Mouse (Mus musculus) Patski (cell line): ENCODE results near the gene Socs5. TPM values are rescaled to one million over a fixed set of nuclear protein-coding genes. Genes with fewer than 3 reads are reported as not detected.

Experiments used
- ATAC-seq: fragments of 100-300 bp; one replicate; pipeline ENCODE4 v1.8.0; 2021
- CTCF ChIA-PET: fragments of 350-600 bp; sonication (Branson Sonifier 250); formaldehyde crosslinking; loops from one replicate; lab custom pipeline; 2022; ENCODE audit warnings: inconsistent platforms; lab: Charles Lee
- POLR2A ChIA-PET: fragments of 350-600 bp; sonication (Branson Sonifier 250); formaldehyde crosslinking; loops from one replicate; lab custom pipeline; 2022; ENCODE audit warnings: antibody characterized with exemption, inconsistent platforms; lab: Charles Lee
- DNase-seq: peaks from one replicate; pipeline ENCODE4 v3.0.0-alpha.2; 2011; ENCODE audit warnings: low read depth, low spot score
- H3K27me3 ChIP-seq: fragments of 371-371 bp; one replicate; pipeline ENCODE4 v1.5.1; 2021
- CTCF ChIP-seq: fragments of 100-300 bp; IDR thresholded peaks from one replicate; pipeline ENCODE4 v1.5.1; 2021
- in situ Hi-C: fragments of 300-500 bp; cut with MboI; formaldehyde crosslinking; loops from 3 replicates; pipeline ENCODE4 v1.11.1; 2018; ENCODE audit warnings: low pct_unique_long_range_greater_than_20kb, mixed read lengths
- polyA plus RNA-seq: library from polyadenylated mRNA; unstranded; gene quantifications from one replicate; pipeline ENCODE4 v1.2.3, GENCODE M21; 2021

Socs5 gene
- polyA plus RNA-seq, 1 experiment from 2014 or later = 39.1 TPM

DNA sequence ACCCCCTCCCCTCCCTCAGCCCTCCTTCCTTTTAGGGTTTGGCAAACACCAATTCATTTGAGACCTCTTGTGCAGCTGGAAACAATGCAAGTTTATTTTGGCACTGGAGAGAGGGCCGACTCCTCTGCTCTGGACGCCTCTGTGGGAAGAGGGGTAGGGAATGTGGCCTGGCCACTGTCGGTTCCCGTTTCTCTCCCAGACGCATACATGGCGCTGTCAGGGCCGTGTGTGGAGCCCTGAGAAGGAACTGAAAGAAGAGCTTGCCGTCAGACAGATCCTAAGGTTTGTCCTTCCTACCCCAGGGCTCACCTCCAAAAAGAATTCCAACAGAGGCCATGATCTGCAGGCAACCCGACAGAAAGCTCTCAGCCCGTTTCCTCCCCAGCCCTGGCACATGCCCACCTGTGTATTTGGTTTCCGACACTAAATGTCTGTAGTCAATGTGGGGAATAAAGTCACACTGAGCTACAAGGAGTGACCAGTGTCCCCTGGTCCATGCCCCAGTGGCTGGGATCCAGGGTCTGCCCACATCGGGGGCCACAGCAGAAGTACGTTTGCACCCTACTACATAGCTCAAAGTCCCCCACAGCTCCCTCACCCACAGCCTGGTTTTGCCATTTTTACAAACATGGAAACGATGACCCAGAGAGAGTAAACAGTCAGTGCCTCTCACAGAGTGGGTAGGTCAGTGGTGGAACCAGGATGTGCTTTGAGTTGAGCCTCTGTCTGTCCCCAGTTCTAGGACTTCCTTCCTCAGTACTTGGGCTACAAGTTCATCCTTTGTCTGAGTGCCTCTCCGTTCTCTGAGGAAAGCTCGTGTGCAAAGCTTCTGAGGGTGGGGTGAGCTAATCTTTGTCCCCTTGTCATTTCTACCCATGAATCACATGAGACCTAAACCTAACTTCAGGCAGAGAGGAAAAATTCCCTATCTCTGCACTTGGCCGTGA lies 68.9 kb downstream of the Socs5 start:
- no peak for TF ChIP-seq CTCF

DNA sequence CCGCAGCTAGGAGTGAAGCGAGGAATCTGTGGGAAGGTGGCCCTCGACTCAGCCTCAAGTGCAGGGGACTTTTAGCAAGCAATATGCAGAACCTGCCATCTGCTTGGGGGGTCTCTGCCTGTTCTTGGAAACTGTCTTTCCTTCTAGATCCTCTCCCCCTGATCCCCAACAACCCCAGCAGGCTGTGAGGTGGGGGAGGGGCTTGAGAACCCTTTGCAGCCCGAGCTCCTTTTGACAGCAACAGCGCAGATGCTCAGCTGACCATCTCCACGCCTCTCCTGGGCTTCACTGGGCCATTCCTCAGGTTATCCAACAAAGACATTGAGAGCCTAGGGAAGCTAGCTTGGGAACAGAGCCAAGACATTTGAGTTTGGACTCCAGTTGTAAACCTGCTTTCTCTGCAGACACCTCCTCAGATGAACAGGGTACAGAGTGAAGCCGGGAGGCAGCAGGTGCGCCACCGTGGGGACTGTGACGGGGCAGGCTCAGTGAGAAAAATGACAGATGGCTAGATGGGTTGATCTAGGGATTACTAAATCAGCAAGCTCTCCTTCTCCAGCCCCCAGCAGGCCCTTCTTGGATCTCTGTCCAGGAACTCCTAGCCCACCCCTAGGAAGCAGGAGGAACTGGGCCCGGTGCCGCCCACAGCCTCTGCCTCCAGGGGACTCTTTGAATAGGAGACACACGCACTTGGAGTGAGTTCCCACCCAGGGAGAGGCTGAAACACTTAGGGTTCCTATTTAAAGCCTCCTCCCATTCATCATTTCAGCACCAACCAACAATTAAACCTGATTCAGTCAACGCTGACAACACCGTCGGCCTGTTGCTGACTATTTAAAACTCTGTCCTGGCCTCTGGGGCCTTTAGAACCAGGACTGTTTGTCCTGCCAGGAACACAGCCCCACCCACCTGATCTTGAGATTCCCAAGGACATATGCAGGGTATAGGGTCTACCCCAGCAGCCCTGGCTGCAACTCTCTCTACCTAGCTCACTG lies 71.4 kb downstream of the Socs5 start:
- ChIA-PET CTCF (no interaction called here), POLR2A (no interaction called here)
- in situ Hi-C loops = no loop called here
- no peak for ATAC-seq
- TF ChIP-seq CTCF = no peak
- no peaks in the 10 kb centered on the region for H3K27me3 ChIP-seq
- no peak for DNase-seq

More for the DNA sequence above, 68.9 kb downstream of the Socs5 start:
- ChIA-PET POLR2A (no interaction called here), CTCF (interaction anchor here (0.7 to 1.8 kb wide), 5 partner anchors 8 to 59 kb away, joined by 3 to 7 read pairs (median 3); no protein-coding TSS in a partner anchor)
- in situ Hi-C loops = no loop called here
- ATAC-seq (no peak), DNase-seq (no peak)
- H3K27me3 ChIP-seq = no peaks in the 10 kb centered on the region

DNA sequence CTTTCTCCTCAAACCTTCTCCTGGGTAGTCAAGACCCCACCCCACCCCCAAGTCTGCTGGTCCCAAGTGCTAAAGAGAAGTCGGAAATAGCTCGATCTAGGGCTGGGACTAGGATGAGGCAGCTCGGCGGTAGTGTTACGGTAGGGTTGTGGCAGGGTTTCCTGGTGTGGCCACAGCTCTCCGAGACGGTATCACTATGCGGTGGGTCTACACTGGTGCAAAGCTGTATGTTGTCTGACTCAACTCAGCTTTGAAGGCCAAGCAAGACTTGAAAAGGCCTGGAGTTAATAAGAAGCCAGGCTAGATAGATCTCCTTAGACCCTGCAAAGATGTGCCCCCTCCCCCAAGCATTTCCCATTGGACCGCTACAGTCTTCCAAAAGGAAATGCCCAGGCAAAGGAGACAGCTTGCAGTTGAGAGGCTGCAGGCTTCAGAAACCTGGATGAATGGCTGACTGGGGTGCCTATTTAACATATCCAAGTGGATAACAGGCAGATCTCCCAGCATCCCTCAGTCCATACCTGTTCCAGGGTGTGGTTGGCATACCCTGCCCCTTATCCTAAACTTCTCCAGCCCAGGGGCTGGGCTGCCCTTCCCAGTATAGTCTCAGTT lies 72.6 kb downstream of the Socs5 start:
- ChIA-PET CTCF (no interaction called here), POLR2A (interaction anchor here (0.5 to 0.6 kb wide), 2 partner anchors 67 to 82 kb away, joined by 4 to 5 read pairs; no protein-coding TSS in a partner anchor)
- in situ Hi-C loops = no loop called here
- TF ChIP-seq CTCF = no peak
- DNase-seq (no peak), ATAC-seq (no peak)
- H3K27me3 ChIP-seq = no peaks in the 10 kb centered on the region

DNA sequence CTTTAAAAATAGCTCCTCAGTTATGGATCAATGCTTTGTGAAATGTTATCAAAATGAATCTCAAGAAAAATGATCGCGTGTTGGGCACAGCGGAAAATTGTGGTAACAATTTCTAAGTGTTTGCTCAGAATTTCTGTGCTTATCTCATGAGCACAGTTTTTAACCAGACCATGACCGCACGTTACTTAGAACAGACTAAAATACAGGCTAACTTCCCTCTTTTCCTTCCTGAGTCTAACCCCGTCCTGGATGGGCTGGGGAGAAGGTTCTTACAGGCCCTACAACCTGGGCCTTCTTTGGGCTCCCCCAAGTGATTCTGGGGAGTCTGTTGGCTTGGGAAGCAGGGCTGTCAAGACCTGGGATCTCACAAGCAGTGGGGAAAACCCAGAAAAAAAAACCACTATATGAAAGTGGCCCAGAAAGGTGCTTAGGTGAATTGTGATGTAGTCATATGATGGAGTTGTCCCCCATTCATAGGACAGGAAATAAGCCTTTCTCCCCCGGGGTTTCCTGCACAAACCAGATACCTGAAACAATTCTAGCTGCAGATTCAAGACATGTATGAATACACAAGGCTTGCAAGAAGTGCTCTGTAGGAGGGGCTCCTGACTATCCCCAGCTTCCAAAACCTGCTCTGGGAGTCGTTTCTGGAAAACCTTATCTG lies 74.3 kb downstream of the Socs5 start:
- no peaks in the 10 kb centered on the region for H3K27me3 ChIP-seq
- ChIA-PET CTCF (no interaction called here), POLR2A (no interaction called here)
- no peak for TF ChIP-seq CTCF
- in situ Hi-C loops = no loop called here
- no peak for DNase-seq
- ATAC-seq = no peak

DNA sequence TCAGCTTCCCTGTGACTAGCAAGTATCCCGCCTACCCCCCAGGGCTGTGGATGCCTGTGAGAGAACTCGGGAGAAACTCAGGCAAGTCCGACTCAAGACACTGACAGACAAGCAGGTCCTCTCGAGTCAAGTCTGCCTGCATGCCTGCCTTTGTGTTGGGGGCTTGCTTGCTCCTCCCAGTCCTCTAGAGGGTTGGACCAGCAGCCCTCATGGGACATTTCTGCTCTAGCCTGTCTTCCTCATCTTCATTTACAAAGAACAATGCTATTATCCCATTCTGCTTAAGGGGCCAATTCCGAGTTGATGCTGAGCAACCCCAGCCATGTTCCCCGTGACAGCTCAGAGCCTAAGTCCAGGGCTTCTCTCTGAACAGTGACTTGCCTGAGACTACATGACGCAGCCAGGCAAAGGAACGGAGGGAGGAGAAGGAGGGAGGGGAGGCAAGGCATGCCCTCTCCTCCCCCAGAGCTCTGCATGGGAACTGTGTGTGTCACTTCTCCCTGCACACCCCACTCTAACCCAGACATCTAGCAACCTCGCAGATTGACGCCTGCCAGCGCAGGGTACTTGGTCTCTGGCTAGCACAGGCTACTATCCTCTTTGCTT lies 78.1 kb downstream of the Socs5 start:
- in situ Hi-C loops = no loop called here
- ATAC-seq (no peak), DNase-seq (no peak)
- no peak for TF ChIP-seq CTCF
- POLR2A ChIA-PET = no interaction called here
- CTCF ChIA-PET = interaction anchor here (1.6 kb wide), 1 partner anchor 32 kb away, joined by 5 read pairs; no protein-coding TSS in a partner anchor
- H3K27me3 ChIP-seq = no peaks in the 10 kb centered on the region

DNA sequence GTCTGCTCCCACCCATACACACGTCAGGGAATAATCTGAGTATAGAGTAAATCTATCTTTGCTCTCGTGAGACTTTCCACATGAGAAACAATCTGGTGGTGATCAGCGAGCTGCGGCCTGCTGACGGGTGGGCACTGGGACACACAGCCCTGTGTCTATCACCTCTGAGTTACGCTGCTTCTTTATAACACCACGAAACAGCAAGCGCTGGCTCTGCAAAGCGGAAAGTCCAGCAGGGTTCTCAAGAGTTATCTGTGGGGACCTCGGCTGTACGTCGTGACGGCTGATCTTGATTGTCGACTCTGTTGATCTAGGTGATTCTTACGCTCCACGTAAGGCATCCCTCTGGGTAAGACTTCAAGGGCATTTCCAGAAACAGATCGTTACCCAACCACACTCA lies 79.5 kb downstream of the Socs5 start:
- ChIA-PET POLR2A (no interaction called here), CTCF (no interaction called here)
- DNase-seq (no peak), ATAC-seq (no peak)
- H3K27me3 ChIP-seq = no peaks in the 10 kb centered on the region
- no peak for TF ChIP-seq CTCF
- in situ Hi-C loops = no loop called here

Other genes starting within 250 kb of the Socs5 start
- not detected for gene Tmem247, start 190.3 kb upstream of the Socs5 start, polyA plus RNA-seq
- gene Atp6v1e2, start 159.8 kb upstream of the Socs5 start, polyA plus RNA-seq = not detected
- gene Rhoq, start 144.6 kb upstream of the Socs5 start, polyA plus RNA-seq = 76.8 TPM
- 31.9 TPM for gene Pigf, start 82.3 kb upstream of the Socs5 start, polyA plus RNA-seq
- gene Cript, start 82.1 kb upstream of the Socs5 start, polyA plus RNA-seq = 67.3 TPM
- gene Mcfd2, start 158.3 kb downstream of the Socs5 start, polyA plus RNA-seq = 132 TPM
- 23.2 TPM for gene Ttc7, start 175.2 kb downstream of the Socs5 start, polyA plus RNA-seq